Mouse (Mus musculus): ENCODE results near the gene Asz1. TPM values are rescaled to one million over a fixed set of nuclear protein-coding genes. Genes with fewer than 3 reads are reported as not detected.

Gene Asz1
- polyA plus RNA-seq, 1 experiment from 2014 or later, result not detected

Other genes starting within 250 kb of the Asz1 start
- gene Wnt2, start 78.5 kb downstream of the Asz1 start, polyA plus RNA-seq (2015; fragmentation: Nextera tagmentation; extraction: Ambion mirVana), result 4.5 and 4.6 TPM in 2 replicates
- gene Cftr, start 61.6 kb upstream of the Asz1 start, polyA plus RNA-seq (2015; fragmentation: Nextera tagmentation; extraction: Ambion mirVana), result 0.42 and 0.45 TPM in 2 replicates